Mouse (Mus musculus): ENCODE data around the gene Pmp22.

Pmp22 gene

GRCm38 (mm10) chr11:63128784-63129183 is at the start of gene Pmp22:
Pmp22 (plus strand) TSS chr11:63128982.
- no peak for DNase-seq (ENCODE audit: low spot score)

GRCm38 (mm10) chr11:63084536-63084935 is 44.2 kb upstream of the Pmp22 start:
- DNase-seq (ENCODE audit: low spot score): no peak

- no peak for DNase-seq (ENCODE audit: low spot score)
Measured at GRCm38 (mm10) chr11:63088672-63089071, 40.1 kb upstream of the Pmp22 start.

- DNase-seq (ENCODE audit: low spot score): no peak
Measured at GRCm38 (mm10) chr11:63090210-63090609, 38.6 kb upstream of the Pmp22 start.

- DNase-seq (ENCODE audit: low spot score): no peak
Measured at GRCm38 (mm10) chr11:63090986-63091385, 37.8 kb upstream of the Pmp22 start.

GRCm38 (mm10) chr11:63092271-63092670 is 36.5 kb upstream of the Pmp22 start:
- DNase-seq (ENCODE audit: low spot score): no peak

GRCm38 (mm10) chr11:63093601-63094000 is 35.2 kb upstream of the Pmp22 start:
- no peak for DNase-seq (ENCODE audit: low spot score)

GRCm38 (mm10) chr11:63094496-63094895 is 34.3 kb upstream of the Pmp22 start:
- DNase-seq (ENCODE audit: low spot score): no peak

- no peak for DNase-seq (ENCODE audit: low spot score)
Measured at GRCm38 (mm10) chr11:63098016-63098415, 30.8 kb upstream of the Pmp22 start.

GRCm38 (mm10) chr11:63099390-63099789 is 29.4 kb upstream of the Pmp22 start:
- no peak for DNase-seq (ENCODE audit: low spot score)

GRCm38 (mm10) chr11:63103256-63103655 is 25.5 kb upstream of the Pmp22 start:
- no peak for DNase-seq (ENCODE audit: low spot score)

GRCm38 (mm10) chr11:63104026-63104425 is 24.8 kb upstream of the Pmp22 start:
- no peak for DNase-seq (ENCODE audit: low spot score)

GRCm38 (mm10) chr11:63109230-63109775 is 19.5 kb upstream of the Pmp22 start:
- DNase-seq (ENCODE audit: low spot score): no peak

- DNase-seq (ENCODE audit: low spot score): no peak
Measured at GRCm38 (mm10) chr11:63110329-63110728, 18.5 kb upstream of the Pmp22 start.

GRCm38 (mm10) chr11:63114807-63115641 is 13.8 kb upstream of the Pmp22 start:
- no peak for DNase-seq (ENCODE audit: low spot score)

- no peak for DNase-seq (ENCODE audit: low spot score)
Measured at GRCm38 (mm10) chr11:63116652-63117051, 12.1 kb upstream of the Pmp22 start.

GRCm38 (mm10) chr11:63117266-63117665 is 11.5 kb upstream of the Pmp22 start:
- no peak for DNase-seq (ENCODE audit: low spot score)

- no peak for DNase-seq (ENCODE audit: low spot score)
Measured at GRCm38 (mm10) chr11:63119791-63120190, 9.0 kb upstream of the Pmp22 start.

GRCm38 (mm10) chr11:63122249-63122648 is 6.5 kb upstream of the Pmp22 start:
- no peak for DNase-seq (ENCODE audit: low spot score)

GRCm38 (mm10) chr11:63122776-63123350 is 5.9 kb upstream of the Pmp22 start:
- DNase-seq (ENCODE audit: low spot score): no peak

GRCm38 (mm10) chr11:63124316-63124715 is 4.5 kb upstream of the Pmp22 start:
- no peak for DNase-seq (ENCODE audit: low spot score)

GRCm38 (mm10) chr11:63125832-63126456 is 2.8 kb upstream of the Pmp22 start:
- DNase-seq (ENCODE audit: low spot score): no peak

- no peak for DNase-seq (ENCODE audit: low spot score)
Measured at GRCm38 (mm10) chr11:63126976-63127375, 1.8 kb upstream of the Pmp22 start.

Measured in T-cell, adult 2 months (primary cell).